Mouse (Mus musculus): ENCODE data around the gene Alox12e.

GRCm38 (mm10) chr11:70280441-70280840 is 42.0 kb downstream of the Alox12e start:
- TF ChIP-seq CTCF (conservative IDR thresholded peaks at IDR 0.05; ENCODE audit: insufficient read depth, insufficient read length, low read depth, low read length) = no peak
- no peak for TF ChIP-seq POLR2A (IDR thresholded peaks at IDR 0.05; ENCODE audit: low read depth, low read length)
